Comparison of ENCODE assay signal across 26 mouse cellular contexts in genomic region chr5:33343571-33343970, GRCm38 (mm10). TPM values are rescaled to one million over a fixed set of nuclear protein-coding genes. Genes with fewer than 3 reads are reported as not detected.
DNase-seq lines count a peak whose midpoint lies in the region; ATAC-seq and TF ChIP-seq lines count a peak whose summit lies in the region.
"Had no signal": no experiment of that assay in that cellular context is flagged by ENCODE, and none has a peak within 500 bp of the region (broad histone marks: within the 10 kb centered on the region; RNA-seq: fewer than 3 reads in every experiment).

No protein-coding gene starts in this region.

- H3K9ac ChIP-seq in hindbrain, embryonic 15.5 days = no peak overlapping the region
- no peak overlapping the region for H3K9ac ChIP-seq in hindbrain, embryonic 13.5 days
- no peak overlapping the region for H3K9ac ChIP-seq in kidney, embryonic 15.5 days
- H3K9ac ChIP-seq: embryonic facial prominence, embryonic 12.5 days; forebrain, embryonic 12.5 days; liver, embryonic 14.5 days; neural tube, embryonic 13.5 days; stomach, embryonic 15.5 days had no signal

- no peak overlapping the region for H3K27ac ChIP-seq in hindbrain, embryonic 15.5 days (replicated peaks)
- H3K27ac ChIP-seq in hindbrain, embryonic 13.5 days = no peak overlapping the region
- peak overlapping the region; percentile 20; the same call in 1 of the 2 replicates for H3K27ac ChIP-seq in layer of hippocampus, adult 2 months
- H3K27ac ChIP-seq in kidney, embryonic 15.5 days = 0 out of 2 replicates have a peak overlapping the region, but pooled peaks have one; percentile 20
- H3K27ac ChIP-seq in limb, embryonic 10.5 days = no peak overlapping the region
- H3K27ac ChIP-seq: embryonic facial prominence, embryonic 12.5 days; forebrain, embryonic 12.5 days; left cerebral cortex, adult 2 months; liver, embryonic 14.5 days; midbrain, embryonic 10.5 days; neural tube, embryonic 13.5 days; stomach, embryonic 15.5 days had no signal

- DNase-seq in layer of hippocampus, adult 2 months (ENCODE audit: low spot score in 2 of 2) = no peak
- no peak for DNase-seq in layer of hippocampus, adult 9-11 months
- peak; percentile 22 for DNase-seq in NIH3T3 (ENCODE audit: low read depth)
- no peak for DNase-seq in limb, embryonic 10.5 days (ENCODE audit: low spot score)
- no peak for DNase-seq in right cerebral cortex, postnatal 4 days
- DNase-seq: adrenal gland, adult 8-10 months; cerebellum, adult 11-12 months; cerebellum, postnatal 10 days; gastrocnemius, postnatal 25 days; left cerebral cortex, postnatal 4 days; thymus, postnatal 25 days had no signal

- H3K9me3 ChIP-seq in hindbrain, embryonic 15.5 days = no peaks in the 10 kb centered on the region
- H3K9me3 ChIP-seq in hindbrain, embryonic 13.5 days = no peaks in the 10 kb centered on the region
- H3K9me3 ChIP-seq in kidney, embryonic 15.5 days (replicated peaks) = no peaks in the 10 kb centered on the region
- H3K9me3 ChIP-seq in limb, embryonic 10.5 days (replicated peaks) = no peaks in the 10 kb centered on the region
- H3K9me3 ChIP-seq: embryonic facial prominence, embryonic 12.5 days; forebrain, embryonic 12.5 days; midbrain, embryonic 10.5 days; neural tube, embryonic 13.5 days; stomach, embryonic 15.5 days had no signal

- H3K4me2 ChIP-seq in hindbrain, embryonic 15.5 days = no peak overlapping the region
- H3K4me2 ChIP-seq in hindbrain, embryonic 13.5 days = no peak overlapping the region
- H3K4me2 ChIP-seq in kidney, embryonic 15.5 days = no peak overlapping the region
- H3K4me2 ChIP-seq: embryonic facial prominence, embryonic 12.5 days; forebrain, embryonic 12.5 days; neural tube, embryonic 13.5 days; stomach, embryonic 15.5 days had no signal

- no peak overlapping the region for H3K4me3 ChIP-seq in hindbrain, embryonic 15.5 days
- no peak overlapping the region for H3K4me3 ChIP-seq in hindbrain, embryonic 13.5 days
- H3K4me3 ChIP-seq in layer of hippocampus, adult 2 months = no peak overlapping the region
- H3K4me3 ChIP-seq in kidney, embryonic 15.5 days (replicated peaks) = no peak overlapping the region
- H3K4me3 ChIP-seq in limb, embryonic 10.5 days = no peak overlapping the region
- H3K4me3 ChIP-seq: embryonic facial prominence, embryonic 12.5 days; erythroblast, embryonic 14.5 days; forebrain, embryonic 12.5 days; left cerebral cortex, adult 2 months; midbrain, embryonic 10.5 days; myocyte; neural tube, embryonic 13.5 days; stomach, embryonic 15.5 days had no signal

- peaks cover 6% of the 10 kb centered on the region; the same call in 1 of the 2 replicates for H3K4me1 ChIP-seq in hindbrain, embryonic 15.5 days (replicated peaks)
- 0 out of 2 replicates have a peak, but pooled peaks cover 4% of the 10 kb centered on the region for H3K4me1 ChIP-seq in hindbrain, embryonic 13.5 days (replicated peaks)
- no peaks in the 10 kb centered on the region for H3K4me1 ChIP-seq in kidney, embryonic 15.5 days
- H3K4me1 ChIP-seq in limb, embryonic 10.5 days = 0 out of 2 replicates have a peak, but pooled peaks cover 4% of the 10 kb centered on the region
- H3K4me1 ChIP-seq: embryonic facial prominence, embryonic 12.5 days; forebrain, embryonic 12.5 days; midbrain, embryonic 10.5 days had no signal

- H3K36me3 ChIP-seq in hindbrain, embryonic 15.5 days = no peaks in the 10 kb centered on the region
- H3K36me3 ChIP-seq in hindbrain, embryonic 13.5 days = peaks cover 17% of the 10 kb centered on the region
- H3K36me3 ChIP-seq in kidney, embryonic 15.5 days = peaks cover 11% of the 10 kb centered on the region; the same call in 1 of the 2 replicates
- H3K36me3 ChIP-seq in limb, embryonic 10.5 days = peaks cover 54% of the 10 kb centered on the region
- H3K36me3 ChIP-seq: stomach, embryonic 15.5 days had no signal

- ATAC-seq in hindbrain, embryonic 15.5 days (ENCODE audit: low FRiP score, low read depth) = 0 out of 2 replicates have a peak, but pooled peaks have one; percentile 11
- ATAC-seq in hindbrain, embryonic 13.5 days (ENCODE audit: low FRiP score) = no peak
- ATAC-seq in kidney, embryonic 15.5 days (replicated peaks; ENCODE audit: low FRiP score) = no peak
- ATAC-seq: activated CD4-positive, CD25-positive, alpha-beta regulatory T cell, adult 4 months; inflammation-experienced regulatory T-cells, adult 6 months; midbrain, embryonic 16.5 days had no signal

- no peaks in the 10 kb centered on the region for H3K27me3 ChIP-seq in hindbrain, embryonic 15.5 days
- no peaks in the 10 kb centered on the region for H3K27me3 ChIP-seq in hindbrain, embryonic 13.5 days
- H3K27me3 ChIP-seq in kidney, embryonic 15.5 days = no peaks in the 10 kb centered on the region
- H3K27me3 ChIP-seq in limb, embryonic 10.5 days (ENCODE audit: low read depth, poor library complexity, severe bottlenecking) = no peaks in the 10 kb centered on the region
- H3K27me3 ChIP-seq: embryonic facial prominence, embryonic 12.5 days; forebrain, embryonic 12.5 days; neural tube, embryonic 13.5 days; stomach, embryonic 15.5 days had no signal

- no peak for TF ChIP-seq CTCF in layer of hippocampus, adult 2 months (conservative IDR thresholded peaks at IDR 0.05)

RNA-seq across cellular contexts. Expression of gene Maea, which starts 8.3 kb away (rescaled TPM):
- polyA plus RNA-seq in hindbrain, embryonic 15.5 days (2015; fragmentation: Nextera tagmentation; extraction: Ambion mirVana) = 125 and 127 TPM in 2 replicates
- 122 and 123 TPM in 2 replicates for polyA plus RNA-seq in hindbrain, embryonic 13.5 days (2015; fragmentation: Nextera tagmentation; extraction: Ambion mirVana)
- 10 to 100 TPM; 93.7 to 97.5 TPM for total RNA-seq in layer of hippocampus, adult 2 months (2021)
- 131 and 135 TPM in 2 replicates for polyA plus RNA-seq in kidney, embryonic 15.5 days (2015; fragmentation: Nextera tagmentation; extraction: Ambion mirVana)
- 161 and 162 TPM in 2 replicates for polyA plus RNA-seq in limb, embryonic 10.5 days (2016; fragmentation: Nextera tagmentation; extraction: Ambion mirVana)

RNA-seq across cellular contexts. Expression of gene Uvssa, which starts 34.8 kb away (rescaled TPM):
- 7.0 and 7.2 TPM in 2 replicates for polyA plus RNA-seq in hindbrain, embryonic 15.5 days (2015; fragmentation: Nextera tagmentation; extraction: Ambion mirVana)
- 8.7 and 9.0 TPM in 2 replicates for polyA plus RNA-seq in hindbrain, embryonic 13.5 days (2015; fragmentation: Nextera tagmentation; extraction: Ambion mirVana)
- total RNA-seq in layer of hippocampus, adult 2 months (2021) = 1 to 10 TPM; 5.9 to 7.0 TPM
- 8.5 and 9.4 TPM in 2 replicates for polyA plus RNA-seq in kidney, embryonic 15.5 days (2015; fragmentation: Nextera tagmentation; extraction: Ambion mirVana)
- polyA plus RNA-seq in limb, embryonic 10.5 days (2016; fragmentation: Nextera tagmentation; extraction: Ambion mirVana) = 6.0 and 8.6 TPM in 2 replicates

Comparison
In these comparisons a context has a peak if more than half of its experiments do, and no peak if none do; other contexts are left out.
1. H3K27ac ChIP-seq: peak in layer of hippocampus, adult 2 months (single experiment) and kidney, embryonic 15.5 days (single experiment); none in hindbrain, embryonic 15.5 days (single experiment), hindbrain, embryonic 13.5 days (single experiment) and limb, embryonic 10.5 days (single experiment).